Mouse (Mus musculus) stomach, embryonic 14.5 days (tissue): Measurements from ENCODE around the gene Rhox7a. TPM values are rescaled to one million over a fixed set of nuclear protein-coding genes. Genes with fewer than 3 reads are reported as not detected.

Experiments
- polyA plus RNA-seq: library from polyadenylated mRNA; unstranded; fragments of >200 nt; fragmentation: Nextera tagmentation; extraction: Ambion mirVana; gene quantifications from 2 replicates; pipeline ENCODE4 v1.2.1, GENCODE M21; 2014

Gene Rhox7a
- polyA plus RNA-seq, 1 experiment from 2014 or later = not detected

Other genes with a start within 250 kb of the Rhox7a start
- gene Rhox4f, start 224.0 kb upstream of the Rhox7a start, polyA plus RNA-seq = not detected in 2 replicates
- gene Rhox3g, start 203.1 kb upstream of the Rhox7a start, polyA plus RNA-seq = not detected in 2 replicates
- gene Rhox2g, start 188.2 kb upstream of the Rhox7a start, polyA plus RNA-seq = not detected in 2 replicates
- not detected in 2 replicates for gene Rhox4g, start 180.4 kb upstream of the Rhox7a start, polyA plus RNA-seq
- gene Rhox3h, start 162.9 kb upstream of the Rhox7a start, polyA plus RNA-seq = not detected in 2 replicates
- gene Rhox2h, start 158.4 kb upstream of the Rhox7a start, polyA plus RNA-seq = not detected in 2 replicates
- gene Rhox5, start 26.8 kb upstream of the Rhox7a start, polyA plus RNA-seq = 1.7 and 2.3 TPM in 2 replicates
- gene Rhox6, start 4.8 kb upstream of the Rhox7a start, polyA plus RNA-seq = not detected in 2 replicates
- gene Rhox8, start 47.3 kb downstream of the Rhox7a start, polyA plus RNA-seq = not detected in 2 replicates
- gene Rhox7b, start 65.5 kb downstream of the Rhox7a start, polyA plus RNA-seq = not detected in 2 replicates
- not detected in 2 replicates for gene Rhox9, start 70.1 kb downstream of the Rhox7a start, polyA plus RNA-seq
- not detected in 2 replicates for gene Btg1-ps1, start 187.1 kb downstream of the Rhox7a start, polyA plus RNA-seq
- gene Btg1-ps2, start 211.4 kb downstream of the Rhox7a start, polyA plus RNA-seq = not detected in 2 replicates
- not detected in 2 replicates for gene Rhox10, start 234.8 kb downstream of the Rhox7a start, polyA plus RNA-seq